Mouse (Mus musculus) kidney, postnatal 0 days (tissue): ENCODE measurements around the gene 4921536K21Rik. TPM values are rescaled to one million over a fixed set of nuclear protein-coding genes. Genes with fewer than 3 reads are reported as not detected.

Experiments used
- ATAC-seq: fragments of 200-750 bp; cut with Nextera tagmentation; replicated peaks from 2 replicates; pipeline ENCODE4 v1.8.0; 2017; ENCODE audit warnings: low read depth, moderate number of reproducible peaks, moderate TSS enrichment, moderate library complexity; ENCODE audit not compliant: low FRiP score
- DNase-seq: peaks from one replicate; pipeline ENCODE4 v3.0.0-alpha.2; 2016; ENCODE audit warnings: low spot score
- H3K27ac ChIP-seq: fragments of 300-500 bp; sonication (generic); 2 replicates; pipeline ENCODE4 v1.5.1; 2014; ENCODE audit warnings: mild to moderate bottlenecking
- H3K27me3 ChIP-seq: fragments of 300-500 bp; sonication (generic); 2 replicates; pipeline ENCODE4 v1.6.1; 2014; ENCODE audit warnings: low read length, mixed read lengths; ENCODE audit not compliant: insufficient read depth
- H3K36me3 ChIP-seq: fragments of 300-500 bp; sonication (generic); 2 replicates; pipeline ENCODE4 v1.6.1; 2014; ENCODE audit warnings: low read length, mixed read lengths; ENCODE audit not compliant: insufficient read depth
- H3K4me1 ChIP-seq: fragments of 300-500 bp; sonication (generic); replicated peaks from 2 replicates; pipeline ENCODE4 v1.6.1; 2014; ENCODE audit warnings: antibody characterized with exemption, low read length, mixed read lengths; ENCODE audit not compliant: insufficient read depth
- H3K4me2 ChIP-seq: fragments of 300-500 bp; sonication (generic); 2 replicates; pipeline ENCODE4 v1.6.1; 2014; ENCODE audit warnings: mild to moderate bottlenecking, low read length, moderate library complexity, mixed read lengths
- H3K4me3 ChIP-seq: fragments of 300-500 bp; sonication (generic); replicated peaks from 2 replicates; pipeline ENCODE4 v1.5.1; 2014; ENCODE audit warnings: low read depth, low read length
- H3K9ac ChIP-seq: fragments of 300-500 bp; sonication (generic); 2 replicates; pipeline ENCODE4 v1.6.1; 2014; ENCODE audit warnings: low read depth, low read length
- H3K9me3 ChIP-seq: fragments of 300-500 bp; sonication (generic); replicated peaks from 2 replicates; pipeline ENCODE4 v1.6.1; 2016; ENCODE audit warnings: low read length, inconsistent platforms, mixed read lengths
- CTCF ChIP-seq: IDR thresholded peaks from 2 replicates; pipeline ENCODE4 v1.5.1; 2016; ENCODE audit warnings: antibody characterized with exemption, low read depth, mild to moderate bottlenecking, moderate library complexity
- WGBS: fragments of 180-500 bp; shearing (Covaris S2); extraction: QIAGEN DNeasy Blood & Tissue Kit; methylation state at CpG from one replicate; pipeline ENCODE4 v1.1.7; 2014; 5-methylcytosine and 5-hydroxymethylcytosine counted together
- polyA plus RNA-seq: library from polyadenylated mRNA; unstranded; fragments of >200 nt; fragmentation: Nextera tagmentation; extraction: Ambion mirVana; gene quantifications from 2 replicates; pipeline ENCODE4 v1.2.1, GENCODE M21; 2015

Gene 4921536K21Rik
- polyA plus RNA-seq, 1 experiment from 2014 or later: 0.42 TPM

- no peak overlapping the region for H3K4me3 ChIP-seq
- no peaks in the 10 kb centered on the region for H3K9me3 ChIP-seq
- H3K4me1 ChIP-seq: no peaks in the 10 kb centered on the region
- H3K27ac ChIP-seq: no peak overlapping the region
- TF ChIP-seq CTCF: no peak
- no peak for DNase-seq
- H3K4me2 ChIP-seq: no peak overlapping the region
- no peak for ATAC-seq
- H3K27me3 ChIP-seq: no peaks in the 10 kb centered on the region
- H3K9ac ChIP-seq: no peak overlapping the region
- 72% methylated on average over 5 of the region's 5 CpGs for WGBS
- 0 out of 2 replicates have a peak, but pooled peaks cover 4% of the 10 kb centered on the region for H3K36me3 ChIP-seq
Measured at GRCm38 (mm10) chr11:3903046-3903445, 8.1 kb upstream of the 4921536K21Rik start.

GRCm38 (mm10) chr11:3902516-3902915 lies 7.6 kb upstream of the 4921536K21Rik start:
- Histone ChIP-seq H3K9me3 (no peaks in the 10 kb centered on the region), H3K4me1 (no peaks in the 10 kb centered on the region), H3K4me2 (no peak overlapping the region), H3K27ac (no peak overlapping the region), H3K27me3 (no peaks in the 10 kb centered on the region), H3K4me3 (no peak overlapping the region), H3K9ac (no peak overlapping the region), H3K36me3 (0 out of 2 replicates have a peak, but pooled peaks cover 5% of the 10 kb centered on the region)
- WGBS: 92% methylated on average over 3 of the region's 3 CpGs
- ATAC-seq (no peak), DNase-seq (no peak)
- TF ChIP-seq CTCF: no peak

GRCm38 (mm10) chr11:3900296-3900695 lies 5.4 kb upstream of the 4921536K21Rik start:
- DNase-seq (no peak), ATAC-seq (no peak)
- no peak for TF ChIP-seq CTCF
- Histone ChIP-seq H3K9ac (no peak overlapping the region), H3K9me3 (no peaks in the 10 kb centered on the region), H3K27me3 (no peaks in the 10 kb centered on the region), H3K36me3 (0 out of 2 replicates have a peak, but pooled peaks cover 5% of the 10 kb centered on the region), H3K4me1 (no peaks in the 10 kb centered on the region), H3K27ac (no peak overlapping the region), H3K4me3 (no peak overlapping the region), H3K4me2 (no peak overlapping the region)
- WGBS: 81% methylated on average over 6 of the region's 6 CpGs

GRCm38 (mm10) chr11:3895933-3896332 lies 1.0 kb upstream of the 4921536K21Rik start:
- no peak for DNase-seq
- no peaks in the 10 kb centered on the region for H3K4me1 ChIP-seq

DNA sequence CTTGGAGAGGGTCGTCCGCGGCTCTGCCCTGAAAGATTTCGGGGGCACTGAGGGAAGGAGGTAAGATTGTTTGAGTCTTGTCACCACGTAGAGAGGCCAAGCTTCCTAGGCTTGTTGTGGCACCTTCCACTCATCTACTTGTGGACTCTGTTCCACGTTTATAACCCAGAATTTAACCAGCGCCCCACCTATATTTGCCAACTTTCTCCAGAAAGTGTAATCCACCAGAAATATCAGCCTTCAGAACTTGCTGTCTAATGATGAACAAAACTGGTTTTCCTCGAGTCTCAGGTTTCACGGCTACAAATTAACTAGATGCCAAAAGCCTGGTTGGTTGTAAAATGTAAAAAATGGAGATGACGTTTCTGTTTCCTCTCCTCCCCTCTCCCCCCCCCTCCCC lies 560 bp upstream of the 4921536K21Rik start:
- no peaks in the 10 kb centered on the region for H3K9me3 ChIP-seq
- no peak for TF ChIP-seq CTCF
- H3K4me1 ChIP-seq: no peaks in the 10 kb centered on the region
- 2% methylated on average over 10 of the region's 10 CpGs for WGBS
- no peaks in the 10 kb centered on the region for H3K27me3 ChIP-seq
- H3K36me3 ChIP-seq: 0 out of 2 replicates have a peak, but pooled peaks cover 5% of the 10 kb centered on the region
- DNase-seq (peak; percentile 75), ATAC-seq (0 out of 2 replicates have a peak, but pooled peaks have one; percentile 12)
- peak overlapping the region; percentile 89 for H3K27ac ChIP-seq
- H3K4me2 ChIP-seq: peak overlapping the region; percentile 83
- H3K4me3 ChIP-seq: peak overlapping the region; percentile 45
- H3K9ac ChIP-seq: peak overlapping the region; percentile 54

More at GRCm38 (mm10) chr11:3895933-3896332, 1.0 kb upstream of the 4921536K21Rik start:
- H3K4me2 ChIP-seq: no peak overlapping the region
- H3K27ac ChIP-seq: peak overlapping the region; percentile 52; the same call in 1 of the 2 replicates
- no peaks in the 10 kb centered on the region for H3K9me3 ChIP-seq
- H3K4me3 ChIP-seq: no peak overlapping the region
- no peak for ATAC-seq
- H3K27me3 ChIP-seq: no peaks in the 10 kb centered on the region
- H3K9ac ChIP-seq: no peak overlapping the region
- H3K36me3 ChIP-seq: 0 out of 2 replicates have a peak, but pooled peaks cover 5% of the 10 kb centered on the region
- 82% methylated on average over 1 of the region's 1 CpGs for WGBS
- TF ChIP-seq CTCF: no peak

DNA sequence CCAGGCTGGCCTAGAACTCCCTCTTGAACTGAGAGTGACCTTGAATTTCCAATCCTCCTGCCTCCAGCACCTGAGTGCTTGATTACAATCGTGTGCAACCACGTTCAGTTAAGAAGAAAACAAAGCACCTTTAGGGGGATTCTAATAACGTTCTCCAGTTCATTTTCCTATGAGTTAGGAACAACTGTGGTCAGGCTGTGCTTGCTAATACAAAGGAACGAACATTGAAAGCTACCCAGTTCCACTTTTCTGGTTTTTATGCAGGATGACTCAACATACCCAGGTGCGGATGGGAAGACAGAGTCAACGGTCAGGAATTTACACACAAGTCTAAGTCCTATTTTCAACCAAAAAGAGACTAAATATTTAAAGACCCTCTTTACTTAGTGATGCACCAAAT lies 928 bp downstream of the 4921536K21Rik start:
- DNase-seq (no peak), ATAC-seq (no peak)
- peak overlapping the region; percentile 83; the same call in 1 of the 2 replicates for H3K4me2 ChIP-seq
- no peak overlapping the region for H3K27ac ChIP-seq
- no peaks in the 10 kb centered on the region for H3K27me3 ChIP-seq
- H3K36me3 ChIP-seq: 0 out of 2 replicates have a peak, but pooled peaks cover 5% of the 10 kb centered on the region
- H3K4me3 ChIP-seq: no peak overlapping the region
- WGBS: 80% methylated on average over 6 of the region's 6 CpGs
- no peak for TF ChIP-seq CTCF
- no peaks in the 10 kb centered on the region for H3K9me3 ChIP-seq
- H3K4me1 ChIP-seq: no peaks in the 10 kb centered on the region
- no peak overlapping the region for H3K9ac ChIP-seq

DNA sequence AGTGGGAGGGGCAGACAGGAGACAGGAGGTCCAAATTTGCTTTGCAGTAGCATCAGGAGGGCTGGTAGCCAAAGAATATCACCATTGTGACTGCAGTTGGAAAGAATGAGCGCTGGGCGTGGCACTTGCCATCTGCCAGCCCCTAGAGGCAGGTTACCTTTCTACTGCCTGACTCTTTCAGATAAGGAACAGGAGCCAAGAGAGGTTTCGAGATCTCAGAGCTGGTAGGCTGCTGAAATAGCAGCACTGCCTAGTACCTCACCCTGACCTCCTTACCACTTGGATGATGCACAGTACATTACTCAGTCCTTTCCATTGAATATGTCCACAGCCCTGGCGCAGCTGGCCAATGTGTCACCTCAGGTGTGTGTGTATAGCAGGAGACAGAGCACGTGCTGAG lies 7.6 kb downstream of the 4921536K21Rik start:
- DNase-seq (no peak), ATAC-seq (no peak)
- 88% methylated on average over 5 of the region's 5 CpGs for WGBS
- no peaks in the 10 kb centered on the region for H3K36me3 ChIP-seq
- TF ChIP-seq CTCF: no peak
- no peak overlapping the region for H3K9ac ChIP-seq
- no peaks in the 10 kb centered on the region for H3K27me3 ChIP-seq
- no peak overlapping the region for H3K4me3 ChIP-seq
- H3K4me2 ChIP-seq: no peak overlapping the region
- no peaks in the 10 kb centered on the region for H3K9me3 ChIP-seq
- no peak overlapping the region for H3K27ac ChIP-seq
- H3K4me1 ChIP-seq: no peaks in the 10 kb centered on the region
